Mouse (Mus musculus) central nervous system, embryonic 11.5 days (tissue): ENCODE measurements around the gene Gm21778. TPM values are rescaled to one million over a fixed set of nuclear protein-coding genes. Genes with fewer than 3 reads are reported as not detected.

Experiments
- polyA plus RNA-seq: library from polyadenylated mRNA; depleted of rRNA; stranded (reverse); fragments of >200 nt; gene quantifications from 2 replicates; pipeline ENCODE4 v1.2.3, GENCODE M21; 2012; rRNA removed

Gene Gm21778
- polyA plus RNA-seq: not detected in 2 replicates

GRCm38 (mm10) chrY:5942160-5942559 is at the start of gene Gm21778:
Gene Gm21778 (plus strand): TSS chrY:5942460.

Other genes with a start within 250 kb of the Gm21778 start
- gene Gm20914, start 216.5 kb upstream of the Gm21778 start, polyA plus RNA-seq: not detected in 2 replicates
- not detected in 2 replicates for gene Gm28171, start 149.1 kb upstream of the Gm21778 start, polyA plus RNA-seq